Mouse (Mus musculus): Measurements from ENCODE around the gene Fam117a. TPM values are rescaled to one million over a fixed set of nuclear protein-coding genes. Genes with fewer than 3 reads are reported as not detected.
"Not testable (repeated sequence)": the region's sequence is repeated elsewhere in the genome, so short reads cannot be mapped to it uniquely, and the experiment has no call there.

Fam117a gene
- total and polyA plus RNA-seq, 2 experiments from 2014 or later, result 1.9 to 10.7 TPM

- Histone ChIP-seq H3K27me3 (ENCODE audit: insufficient read depth, low read length) (no peaks in the 10 kb centered on the region), H3K27ac (peak overlapping the region; percentile 16; the same call in 1 of the 2 replicates), H3K4me2 (ENCODE audit: low read depth, low read length) (no peak overlapping the region), H3K36me3 (ENCODE audit: insufficient read depth, low read length) (no peaks in the 10 kb centered on the region), H3K4me3 (ENCODE audit: low read length) (no peak overlapping the region), H3K4me1 (ENCODE audit: insufficient read depth, low read length) (peaks cover 8% of the 10 kb centered on the region; the same call in 1 of the 2 replicates), H3K9me3 (ENCODE audit: low read length) (no peaks in the 10 kb centered on the region), H3K9ac (replicated peaks; ENCODE audit: low read length) (no peak overlapping the region)
- ATAC-seq (peak; percentile 53; the same call in 1 of the 2 replicates), DNase-seq (ENCODE audit: low spot score) (peak; percentile 74)
- no peak for TF ChIP-seq CTCF (IDR thresholded peaks at IDR 0.05; ENCODE audit: low read depth)
- WGBS, result 22% methylated on average over 5 of the region's 5 CpGs
Observed at GRCm38 (mm10) chr11:95402196-95402595, 65.4 kb downstream of the Fam117a start.

- no peak for DNase-seq (ENCODE audit: low spot score)
- TF ChIP-seq CTCF (IDR thresholded peaks at IDR 0.05; ENCODE audit: low read depth), result no peak
- 25% methylated on average over 8 of the region's 8 CpGs for WGBS
- Histone ChIP-seq H3K4me3 (ENCODE audit: low read length) (no peak overlapping the region), H3K9ac (replicated peaks; ENCODE audit: low read length) (no peak overlapping the region), H3K4me2 (ENCODE audit: low read depth, low read length) (no peak overlapping the region), H3K4me1 (ENCODE audit: insufficient read depth, low read length) (peaks cover 8% of the 10 kb centered on the region; the same call in 1 of the 2 replicates), H3K27me3 (ENCODE audit: insufficient read depth, low read length) (no peaks in the 10 kb centered on the region), H3K36me3 (ENCODE audit: insufficient read depth, low read length) (no peaks in the 10 kb centered on the region), H3K27ac (peak overlapping the region; percentile 16; the same call in 1 of the 2 replicates), H3K9me3 (ENCODE audit: low read length) (no peaks in the 10 kb centered on the region)
- ATAC-seq, result no peak
Observed at GRCm38 (mm10) chr11:95402658-95403101, 65.9 kb downstream of the Fam117a start.

DNA sequence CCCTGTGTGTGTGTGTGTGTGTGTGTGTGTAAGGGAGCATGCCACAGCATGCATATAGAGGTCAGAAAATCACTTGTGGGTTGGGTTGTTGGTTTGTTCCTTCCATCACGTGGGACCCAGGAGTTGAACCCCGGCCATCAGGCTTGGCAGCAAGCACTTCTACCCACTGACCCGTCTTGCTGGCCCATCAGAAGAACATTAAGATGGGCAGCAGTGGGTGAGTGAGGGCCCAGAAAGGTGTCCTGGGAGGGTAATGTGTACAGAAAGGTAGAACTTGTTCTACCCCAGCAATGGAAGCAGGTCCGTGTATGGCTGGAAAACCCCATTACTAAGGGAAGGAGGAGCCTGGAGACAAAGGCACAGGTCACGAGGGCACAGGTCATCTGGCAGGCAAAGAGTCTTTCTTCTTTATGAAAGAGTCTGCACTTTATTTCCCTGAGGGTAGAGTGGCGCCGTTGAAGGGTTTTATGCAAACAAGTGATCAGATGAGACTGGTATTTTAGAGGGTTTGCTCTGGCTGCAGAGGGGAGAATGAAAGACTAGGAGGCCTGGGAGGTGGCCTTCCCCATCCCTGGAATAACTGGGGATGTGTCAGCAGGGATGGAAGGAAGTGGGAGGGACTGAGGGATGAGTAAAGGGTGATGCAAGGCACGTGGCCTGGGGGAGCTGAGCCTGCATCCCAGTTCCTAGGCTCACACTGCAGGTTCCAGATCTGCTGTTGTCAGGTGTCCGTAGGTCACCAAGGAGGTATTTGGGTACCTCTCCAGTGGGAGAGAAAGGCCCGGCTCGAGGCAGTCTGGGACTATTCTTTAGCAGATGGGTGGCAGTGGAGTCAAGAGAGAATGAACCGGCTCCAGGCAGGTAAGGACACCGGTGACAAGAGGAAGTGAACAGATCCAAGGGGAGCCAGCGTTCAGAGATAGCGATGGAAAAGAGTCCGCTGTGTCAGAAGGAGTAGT, 66.8 kb downstream of the Fam117a start:
- no peak overlapping the region for H3K27ac ChIP-seq
- no peak overlapping the region for H3K4me3 ChIP-seq (ENCODE audit: low read length)
- H3K27me3 ChIP-seq (ENCODE audit: insufficient read depth, low read length), result no peaks in the 10 kb centered on the region
- DNase-seq (ENCODE audit: low spot score) (no peak), ATAC-seq (no peak)
- no peak for TF ChIP-seq CTCF (IDR thresholded peaks at IDR 0.05; ENCODE audit: low read depth)
- no peaks in the 10 kb centered on the region for H3K36me3 ChIP-seq (ENCODE audit: insufficient read depth, low read length)
- WGBS, result 68% methylated on average over 16 of the region's 16 CpGs
- no peak overlapping the region for H3K4me2 ChIP-seq (ENCODE audit: low read depth, low read length)
- no peak overlapping the region for H3K9ac ChIP-seq (replicated peaks; ENCODE audit: low read length)
- no peaks in the 10 kb centered on the region for H3K9me3 ChIP-seq (ENCODE audit: low read length)
- peaks cover 8% of the 10 kb centered on the region; the same call in 1 of the 2 replicates for H3K4me1 ChIP-seq (ENCODE audit: insufficient read depth, low read length)

GRCm38 (mm10) chr11:95405771-95406170, 69.0 kb downstream of the Fam117a start:
- 74% methylated on average over 4 of the region's 4 CpGs for WGBS
- H3K27me3 ChIP-seq (ENCODE audit: insufficient read depth, low read length), result no peaks in the 10 kb centered on the region
- H3K9ac ChIP-seq (replicated peaks; ENCODE audit: low read length), result no peak overlapping the region
- H3K4me3 ChIP-seq (ENCODE audit: low read length), result no peak overlapping the region
- no peaks in the 10 kb centered on the region for H3K36me3 ChIP-seq (ENCODE audit: insufficient read depth, low read length)
- H3K4me2 ChIP-seq (ENCODE audit: low read depth, low read length), result no peak overlapping the region
- DNase-seq (ENCODE audit: low spot score) (no peak), ATAC-seq (no peak)
- H3K27ac ChIP-seq, result no peak overlapping the region
- no peak for TF ChIP-seq CTCF (IDR thresholded peaks at IDR 0.05; ENCODE audit: low read depth)
- H3K9me3 ChIP-seq (ENCODE audit: low read length), result no peaks in the 10 kb centered on the region
- 0 out of 2 replicates have a peak, but pooled peaks cover 3% of the 10 kb centered on the region for H3K4me1 ChIP-seq (ENCODE audit: insufficient read depth, low read length)

GRCm38 (mm10) chr11:95406398-95406797, 69.6 kb downstream of the Fam117a start:
- H3K9me3 ChIP-seq (ENCODE audit: low read length); H3K36me3 ChIP-seq (ENCODE audit: insufficient read depth, low read length); H3K9ac ChIP-seq (replicated peaks; ENCODE audit: low read length); H3K27ac ChIP-seq; ATAC-seq; H3K4me2 ChIP-seq (ENCODE audit: low read depth, low read length); H3K27me3 ChIP-seq (ENCODE audit: insufficient read depth, low read length); H3K4me3 ChIP-seq (ENCODE audit: low read length); H3K4me1 ChIP-seq (ENCODE audit: insufficient read depth, low read length); DNase-seq (ENCODE audit: low spot score): not testable (repeated sequence)
- 95% methylated on average over 5 of the region's 5 CpGs for WGBS

GRCm38 (mm10) chr11:95409450-95410112, 72.8 kb downstream of the Fam117a start:
- no peak overlapping the region for H3K27ac ChIP-seq
- H3K4me1 ChIP-seq (ENCODE audit: insufficient read depth, low read length), result no peaks in the 10 kb centered on the region
- H3K9me3 ChIP-seq (ENCODE audit: low read length), result no peaks in the 10 kb centered on the region
- no peak overlapping the region for H3K9ac ChIP-seq (replicated peaks; ENCODE audit: low read length)
- H3K4me3 ChIP-seq (ENCODE audit: low read length), result no peak overlapping the region
- no peak for ATAC-seq
- WGBS, result 84% methylated on average over 10 of the region's 10 CpGs
- DNase-seq (ENCODE audit: low spot score), result no peak
- no peaks in the 10 kb centered on the region for H3K36me3 ChIP-seq (ENCODE audit: insufficient read depth, low read length)
- no peak overlapping the region for H3K4me2 ChIP-seq (ENCODE audit: low read depth, low read length)
- TF ChIP-seq CTCF (IDR thresholded peaks at IDR 0.05; ENCODE audit: low read depth), result no peak
- H3K27me3 ChIP-seq (ENCODE audit: insufficient read depth, low read length), result no peaks in the 10 kb centered on the region
